Comparison of ENCODE assay signal across 15 mouse cellular contexts in genomic region chr14:122577816-122578215, GRCm38 (mm10). TPM values are rescaled to one million over a fixed set of nuclear protein-coding genes. Genes with fewer than 3 reads are reported as not detected.
DNase-seq lines count a peak whose midpoint lies in the region; ATAC-seq and TF ChIP-seq lines count a peak whose summit lies in the region.
"Had no signal": no experiment of that assay in that cellular context is flagged by ENCODE, and none has a peak within 500 bp of the region (broad histone marks: within the 10 kb centered on the region; RNA-seq: fewer than 3 reads in every experiment).

No protein-coding gene starts in this region.

- no peak overlapping the region for H3K4me3 ChIP-seq in left cerebral cortex, adult 2 months
- no peak overlapping the region for H3K4me3 ChIP-seq in CH12.LX (replicated peaks in 1 of 3; ENCODE audit: low read depth in 2 of 3, low read length in 2 of 3, poor library complexity in 1 of 3)
- H3K4me3 ChIP-seq in bone marrow, adult 2 months (replicated peaks; ENCODE audit: control insufficient read depth, low read depth, low read length) = no peak overlapping the region
- H3K4me3 ChIP-seq: embryonic facial prominence, embryonic 13.5 days; myocyte had no signal

- no peak overlapping the region for H3K27ac ChIP-seq in left cerebral cortex, adult 2 months
- no peak overlapping the region for H3K27ac ChIP-seq in CH12.LX (ENCODE audit: insufficient read depth, low read depth)
- no peak overlapping the region for H3K27ac ChIP-seq in bone marrow, adult 2 months (ENCODE audit: control insufficient read depth, insufficient read depth, low read depth, low read length, poor library complexity)
- H3K27ac ChIP-seq: embryonic facial prominence, embryonic 13.5 days had no signal

- H3K9me3 ChIP-seq in CH12.LX (replicated peaks; ENCODE audit: low read length) = peaks cover 3% of the 10 kb centered on the region
- H3K9me3 ChIP-seq: embryonic facial prominence, embryonic 13.5 days had no signal

- no peak overlapping the region for H3K4me2 ChIP-seq in CH12.LX (ENCODE audit: insufficient read depth, low read depth, poor library complexity, severe bottlenecking)
- H3K4me2 ChIP-seq: embryonic facial prominence, embryonic 13.5 days had no signal

- H3K36me3 ChIP-seq in CH12.LX (replicated peaks in 1 of 2; ENCODE audit: control insufficient read depth in 1 of 2, insufficient read depth in 1 of 2, low read length in 1 of 2) = peaks cover 3 to 16% of the 10 kb centered on the region in 2 experiments
- H3K36me3 ChIP-seq: embryonic facial prominence, embryonic 13.5 days had no signal

- no peak overlapping the region for H3K9ac ChIP-seq in CH12.LX (ENCODE audit: insufficient read depth, low read depth)
- H3K9ac ChIP-seq: embryonic facial prominence, embryonic 13.5 days had no signal

- intact Hi-C loops in left cerebral cortex, adult 2 months (cut with DNase I) = no loop called here

- no peak for TF ChIP-seq POLR2A in CH12.LX (IDR thresholded peaks at IDR 0.05; ENCODE audit: low read depth, low read length)
- TF ChIP-seq POLR2A in bone marrow, adult 2 months (IDR thresholded peaks at IDR 0.05; ENCODE audit: borderline replicate concordance, control insufficient read depth, low read depth, low read length) = no peak

- no peaks in the 10 kb centered on the region for H3K79me2 ChIP-seq in CH12.LX (replicated peaks; ENCODE audit: control insufficient read depth, extremely low read depth, insufficient read depth, poor library complexity, severe bottlenecking)

- dilution Hi-C loops in CH12.LX (cut with MboI; ENCODE audit: extremely low pct_ligation_motif_present, extremely low pct_unique_long_range_greater_than_20kb, low sequenced_read_pairs) = no loop called here

- DNase-seq in left cerebral cortex, adult 2 months (ENCODE audit: extremely low spot score in 1 of 2, low spot score in 2 of 2) = no peak
- DNase-seq in left cerebral cortex, adult 9 months (ENCODE audit: low spot score in 2 of 2) = no peak
- peak; percentile 5 for DNase-seq in 416B (ENCODE audit: low read depth)
- no peak for DNase-seq in CH12.LX (ENCODE audit: extremely low read depth)
- no peak for DNase-seq in cerebellum, postnatal 4 days (ENCODE audit: low spot score in 2 of 2)
- DNase-seq: heart, adult 18-20 months; heart, postnatal 14 days; kidney, postnatal 14 days; left cerebral cortex, postnatal 4 days; lung, adult 18-20 months; thymus, postnatal 25 days had no signal

- peak; percentile 17 for TF ChIP-seq CTCF in left cerebral cortex, adult 2 months (IDR thresholded peaks at IDR 0.05)
- peak in 1 of 2 experiments; percentile 38; a peak in 2 of 4 replicates for TF ChIP-seq CTCF in CH12.LX (conservative IDR thresholded peaks at IDR 0.05 in 1 of 2, IDR thresholded peaks at IDR 0.05 in 1 of 2; ENCODE audit: low read depth in 2 of 2, low read length in 2 of 2)
- TF ChIP-seq CTCF in bone marrow, adult 2 months (IDR thresholded peaks at IDR 0.05; ENCODE audit: control insufficient read depth, insufficient read depth, low read length) = peak; percentile 39; the same call in 1 of the 2 replicates

- ATAC-seq in granulocyte monocyte progenitor cell, adult 5-6 weeks (replicated peaks; ENCODE audit: poor library complexity, severe bottlenecking) = no peak

- WGBS in bone marrow, adult 2 months = 83% methylated on average over 4 of the region's 4 CpGs

- no peaks in the 10 kb centered on the region for H3K27me3 ChIP-seq in CH12.LX (replicated peaks)
- H3K27me3 ChIP-seq: embryonic facial prominence, embryonic 13.5 days had no signal

- in situ Hi-C loops in CH12.LX (cut with MboI; ENCODE audit: low pct_ligation_motif_present, low pct_unique_long_range_greater_than_20kb, low sequenced_read_pairs) = no loop called here

- peak; percentile 12 for TF ChIP-seq RAD21 in CH12.LX (IDR thresholded peaks at IDR 0.05; ENCODE audit: low read depth, low read length)

- no peak for TF ChIP-seq EP300 in CH12.LX (IDR thresholded peaks at IDR 0.05; ENCODE audit: low read length)

- peaks cover 0 to 16% of the 10 kb centered on the region in 2 experiments; a peak in 2 of 4 replicates for H3K4me1 ChIP-seq in CH12.LX (ENCODE audit: control insufficient read depth in 1 of 2, insufficient read depth in 2 of 2)
- H3K4me1 ChIP-seq in bone marrow, adult 2 months (ENCODE audit: control insufficient read depth, insufficient read depth, low read length) = no peaks in the 10 kb centered on the region
- H3K4me1 ChIP-seq: embryonic facial prominence, embryonic 13.5 days had no signal

TF ChIP-seq in CH12.LX, 34 proteins besides CTCF, POLR2A, EP300 and RAD21:
- TF ChIP-seq CHD1 (IDR thresholded peaks at IDR 0.05; ENCODE audit: low read depth, low read length) = no peak
- TF ChIP-seq SMC3 (IDR thresholded peaks at IDR 0.05; ENCODE audit: low read depth, low read length) = peak; percentile 8; the same call in 1 of the 2 replicates
- TF ChIP-seq ZNF384 (IDR thresholded peaks at IDR 0.05; ENCODE audit: low read depth, low read length) = no peak
TF ChIP-seq in CH12.LX: peak in this region for 1.

RNA-seq across cellular contexts. Expression of gene Pcca, which starts 43.7 kb away (rescaled TPM):
- total RNA-seq in left cerebral cortex, adult 2 months (2021) = 10 to 100 TPM; 30.2 to 36.2 TPM
- total RNA-seq in CH12.LX (2012; rRNA removed) = 25.8 and 39.0 TPM in 2 replicates
- 10.3 and 11.2 TPM in 2 replicates for total RNA-seq in CH12.LX (2014; rRNA removed)
- polyA plus RNA-seq in CH12.LX (2012; ENCODE audit: insufficient read length, low read depth) = 23.8 and 28.4 TPM in 2 replicates
- polyA plus RNA-seq in bone marrow, adult 2 months (2011; ENCODE audit: insufficient read depth, insufficient read length, low replicate concordance, missing spikeins) = 7.7 and 24.8 TPM in 2 replicates
- total RNA-seq in granulocyte monocyte progenitor cell, adult 5-6 weeks (2014; fragmentation: Nextera tagmentation) = 38.0 and 53.2 TPM in 2 replicates
- 32.4 and 78.9 TPM in 2 replicates for total RNA-seq in granulocyte monocyte progenitor cell, adult 5-6 weeks (2017)
